Mouse (Mus musculus): ENCODE data around the gene Arsb.
"Not testable (repeated sequence)": the region's sequence is repeated elsewhere in the genome, so short reads cannot be mapped to it uniquely, and the experiment has no call there.

Gene Arsb

DNA sequence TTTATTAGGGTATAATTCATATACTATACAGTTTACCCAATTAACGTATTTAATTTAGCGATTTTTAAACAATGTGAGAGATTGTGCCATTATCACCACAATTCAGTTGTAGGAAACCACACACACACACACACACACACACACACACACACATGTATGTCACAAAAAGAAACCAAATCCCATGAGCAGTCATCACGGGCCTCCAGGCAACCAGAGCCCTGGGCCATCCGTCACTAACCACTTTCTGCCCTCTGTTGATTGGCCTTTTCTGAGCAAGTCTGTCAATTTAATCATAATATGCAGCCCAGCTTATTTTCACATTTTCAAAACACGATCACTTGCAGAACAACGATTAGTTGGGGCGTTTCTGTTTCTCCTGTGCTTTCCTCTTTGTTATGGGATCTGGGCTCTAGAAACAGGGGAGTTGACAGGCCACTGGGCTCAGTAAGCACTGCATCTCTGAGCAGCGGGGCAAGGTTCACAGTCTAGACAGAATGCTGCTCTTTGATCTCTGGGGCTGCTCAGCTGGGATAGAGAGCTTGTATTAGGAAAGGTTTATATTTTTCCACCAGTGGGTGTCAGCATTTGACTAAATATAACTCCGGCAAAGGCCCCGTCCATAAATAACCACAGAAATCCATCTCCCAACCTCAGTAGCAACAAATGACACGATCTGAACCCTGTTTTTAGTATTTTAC is 21.7 kb downstream of the Arsb start:
- DNase-seq = peak; percentile 35 to 38

DNA sequence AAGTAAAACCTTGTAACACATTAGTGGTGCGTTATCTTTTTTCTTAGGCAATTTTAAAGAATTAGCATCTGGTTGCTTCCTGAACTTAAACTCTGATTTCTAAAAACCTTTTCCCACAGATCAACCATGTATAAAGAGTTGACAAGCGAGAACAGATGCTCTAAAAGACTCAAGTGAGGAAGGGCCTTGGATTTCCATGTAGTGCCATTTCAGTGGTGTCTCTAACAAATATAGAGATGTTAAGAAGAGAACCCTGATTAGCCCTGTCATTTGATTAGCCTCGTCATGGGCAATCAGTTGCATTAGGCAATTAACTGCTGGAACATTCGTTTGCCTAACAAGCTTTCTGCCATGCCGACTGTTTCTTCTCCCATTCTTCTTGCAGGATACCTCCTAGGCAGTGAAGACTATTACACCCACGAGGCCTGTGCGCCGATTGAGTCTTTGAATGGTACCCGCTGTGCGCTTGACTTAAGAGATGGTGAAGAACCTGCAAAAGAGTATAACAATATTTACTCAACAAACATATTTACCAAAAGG is 22.3 kb downstream of the Arsb start:
- no peak for DNase-seq

DNA sequence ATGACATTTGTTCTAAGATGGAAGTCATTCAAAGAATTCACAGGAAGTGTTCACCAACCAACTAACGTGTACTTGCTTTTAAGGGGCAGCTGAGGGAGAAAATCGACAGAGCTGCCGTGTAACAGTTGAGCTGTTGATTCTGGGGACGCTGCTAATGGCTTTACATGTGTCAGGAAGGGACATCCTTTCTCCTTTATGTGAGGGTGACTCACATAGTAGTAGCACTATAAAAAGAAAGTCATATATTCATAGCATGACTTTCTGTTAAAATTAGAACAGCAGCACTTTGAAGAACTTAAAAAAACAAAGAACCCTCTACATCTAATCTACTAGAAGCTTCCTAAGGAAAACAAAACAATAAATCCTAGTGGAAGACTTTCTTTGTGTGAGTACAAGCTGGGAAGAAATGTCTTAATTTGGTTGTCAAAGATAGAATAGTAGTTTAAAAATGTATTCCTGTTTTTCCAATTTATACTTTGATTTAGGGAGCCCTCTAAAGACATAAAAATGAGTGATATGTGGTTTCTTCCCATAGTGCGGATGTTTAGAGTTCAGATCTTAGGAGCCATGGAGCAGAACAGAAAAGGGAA is 25.7 kb downstream of the Arsb start:
- DNase-seq = no peak

DNA sequence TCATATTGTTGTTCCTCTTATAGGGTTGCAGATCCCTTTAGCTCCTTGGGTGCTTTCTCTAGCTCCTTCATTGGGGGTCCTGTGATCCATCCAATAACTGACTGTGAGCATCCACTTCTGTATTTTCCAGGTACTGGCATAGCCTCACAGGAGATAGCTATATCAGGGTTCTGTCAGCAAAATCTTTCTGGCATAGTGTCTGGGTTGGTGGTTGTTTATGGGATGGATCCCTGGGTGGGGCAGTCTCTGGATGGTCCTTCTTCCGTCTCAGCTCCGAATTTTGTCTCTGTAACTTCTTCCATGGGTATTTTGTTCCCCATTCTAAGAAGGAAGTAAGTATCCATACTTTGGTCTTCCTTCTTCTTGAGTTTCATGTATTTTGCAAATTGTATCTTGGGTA is 38.9 kb downstream of the Arsb start:
- not testable (repeated sequence) for DNase-seq

DNA sequence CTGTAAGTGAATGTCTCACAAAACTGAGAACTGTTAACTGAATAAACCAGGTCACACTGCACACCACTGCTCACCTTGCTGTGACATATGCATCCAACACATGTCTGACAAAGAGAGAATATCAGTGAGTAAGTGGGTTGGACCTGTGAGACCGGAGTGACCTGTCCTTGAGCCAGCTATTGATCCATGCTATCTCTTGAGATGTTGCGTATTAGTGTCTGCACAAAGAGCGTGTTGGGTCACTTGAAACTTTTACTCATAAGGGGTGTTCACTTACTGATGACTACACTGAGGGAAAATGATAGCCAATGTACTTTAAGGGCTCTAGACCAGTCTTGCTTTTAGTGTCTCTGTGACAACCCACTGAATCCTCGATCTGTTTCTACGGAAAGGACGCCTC is 42.7 kb downstream of the Arsb start:
- no peak for DNase-seq

DNA sequence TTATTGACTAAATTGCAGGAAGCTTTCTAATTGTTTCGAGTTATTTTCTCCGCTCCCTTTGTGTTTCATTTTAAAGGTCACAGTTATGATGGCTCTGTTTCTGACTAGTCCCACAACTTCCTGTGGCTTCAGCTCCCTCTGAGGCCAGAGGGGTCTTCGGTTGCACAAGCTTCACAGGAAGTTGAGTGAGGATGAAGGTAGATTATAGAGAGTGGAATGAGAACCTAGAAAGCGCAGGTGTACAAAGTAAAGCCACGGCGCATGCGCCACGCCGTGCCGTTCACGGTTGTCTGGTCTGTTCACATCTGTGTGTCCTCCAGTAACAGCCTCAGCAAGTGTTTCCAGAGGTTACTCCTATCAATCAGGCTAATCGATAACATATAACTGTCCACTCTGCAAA is 43.2 kb downstream of the Arsb start:
- no peak for DNase-seq

DNA sequence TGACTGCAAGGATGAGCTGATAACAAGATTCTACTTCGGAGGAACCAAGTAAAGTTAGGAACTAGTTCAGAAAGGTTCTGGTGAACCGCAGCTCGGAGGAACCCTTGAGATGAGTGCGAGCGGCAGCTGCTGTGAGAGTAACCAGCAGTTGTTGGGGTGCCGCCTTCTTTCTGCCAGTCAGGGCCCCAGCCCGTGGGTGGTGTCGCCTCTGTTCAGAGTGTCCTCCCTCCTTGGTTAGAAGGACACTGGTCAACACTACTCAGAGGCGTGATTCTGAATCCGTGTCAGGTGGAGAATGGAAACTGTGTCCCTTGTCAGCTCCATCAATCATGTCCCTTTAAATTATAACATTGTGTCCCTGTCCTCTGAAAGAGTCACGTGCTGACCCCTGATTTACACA is 43.7 kb downstream of the Arsb start:
- no peak for DNase-seq

DNA sequence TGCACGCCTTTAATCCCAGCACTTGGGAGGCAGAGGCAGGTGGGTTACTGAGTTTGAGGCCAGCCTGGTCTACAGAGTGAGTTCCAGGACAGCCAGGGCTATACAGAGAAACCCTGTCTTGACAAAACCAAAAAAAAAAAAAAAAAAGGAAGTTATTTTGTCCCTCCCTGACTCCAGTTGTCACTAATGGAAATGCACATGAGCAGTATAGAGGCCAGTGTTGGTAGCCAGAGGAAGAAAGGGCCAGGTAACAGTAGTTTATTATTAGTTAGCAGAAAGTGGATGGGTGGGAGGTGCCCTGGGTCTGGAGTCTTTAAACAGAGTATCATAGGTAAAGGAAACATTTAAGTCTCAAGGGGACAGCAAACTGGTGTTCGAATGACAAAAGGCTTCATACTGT is 44.7 kb downstream of the Arsb start:
- no peak for DNase-seq

DNA sequence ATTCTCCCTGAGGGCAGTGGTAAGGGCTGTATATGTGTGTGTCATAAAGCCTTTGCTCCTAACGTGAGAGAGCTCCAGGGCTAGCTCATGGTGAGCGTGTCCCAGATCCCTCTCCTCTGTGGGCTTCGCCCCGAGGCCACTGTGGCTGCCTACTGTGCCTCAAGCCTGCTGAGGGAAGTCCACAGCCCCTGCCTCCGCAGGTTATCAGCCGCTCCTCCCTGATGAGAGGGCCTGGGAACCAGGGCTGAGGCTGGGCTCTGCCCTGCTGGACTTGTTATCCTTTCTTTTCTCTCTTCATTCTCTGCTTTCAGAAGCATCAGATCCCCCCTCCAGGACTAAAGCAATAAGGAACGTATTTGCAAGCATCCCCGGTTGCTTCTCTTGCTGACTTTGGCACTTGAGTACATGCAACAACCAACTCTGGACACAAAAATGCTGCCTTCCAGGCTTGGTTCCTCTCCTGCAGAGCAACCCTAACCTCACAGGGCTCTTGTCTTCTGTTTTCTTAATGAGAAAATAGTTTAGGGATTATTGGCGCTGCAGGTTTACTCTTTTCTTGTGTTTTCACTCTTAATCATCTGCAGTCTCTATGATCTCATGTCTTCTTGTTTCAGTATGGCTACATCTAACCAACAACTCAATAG is 45.4 kb downstream of the Arsb start:
- no peak for DNase-seq

DNA sequence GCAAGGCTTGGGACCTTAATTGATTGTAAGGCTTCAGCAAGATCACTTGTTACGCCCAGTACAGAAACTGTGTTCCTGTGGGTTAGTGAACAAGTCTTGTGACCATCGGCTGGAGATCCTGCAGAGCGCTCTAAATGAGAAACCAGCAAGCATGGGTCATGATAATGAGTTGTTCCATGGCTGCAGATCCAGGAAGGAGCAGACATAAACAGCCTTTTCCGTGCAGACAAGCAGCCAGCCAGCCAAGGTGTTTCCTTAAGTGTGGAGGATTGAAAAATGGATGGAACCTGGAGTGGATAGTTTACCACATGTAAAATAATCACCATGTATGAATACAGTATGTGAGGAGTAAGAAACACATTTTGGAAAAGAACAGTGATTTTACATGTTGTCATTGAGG is 48.7 kb downstream of the Arsb start:
- no peak for DNase-seq

DNA sequence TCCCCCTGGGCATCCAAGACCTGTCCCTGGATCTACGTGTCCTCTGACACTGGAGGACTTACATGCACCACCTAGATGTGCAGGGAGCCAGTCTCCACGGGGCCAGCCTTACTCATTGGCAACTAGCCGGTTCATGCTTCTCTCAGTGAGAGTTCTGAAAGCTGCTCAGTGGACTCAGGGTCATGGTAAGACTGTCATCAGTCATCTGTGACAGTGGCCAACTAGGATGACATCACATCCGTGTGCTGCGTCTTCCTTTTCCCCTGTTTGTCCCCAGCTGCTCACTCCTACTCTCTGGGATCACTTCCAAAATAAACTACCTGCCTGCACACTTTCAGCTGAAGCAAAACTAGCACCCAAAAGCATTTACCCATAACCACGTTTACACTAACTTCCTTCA is 50.6 kb downstream of the Arsb start:
- no peak for DNase-seq

DNA sequence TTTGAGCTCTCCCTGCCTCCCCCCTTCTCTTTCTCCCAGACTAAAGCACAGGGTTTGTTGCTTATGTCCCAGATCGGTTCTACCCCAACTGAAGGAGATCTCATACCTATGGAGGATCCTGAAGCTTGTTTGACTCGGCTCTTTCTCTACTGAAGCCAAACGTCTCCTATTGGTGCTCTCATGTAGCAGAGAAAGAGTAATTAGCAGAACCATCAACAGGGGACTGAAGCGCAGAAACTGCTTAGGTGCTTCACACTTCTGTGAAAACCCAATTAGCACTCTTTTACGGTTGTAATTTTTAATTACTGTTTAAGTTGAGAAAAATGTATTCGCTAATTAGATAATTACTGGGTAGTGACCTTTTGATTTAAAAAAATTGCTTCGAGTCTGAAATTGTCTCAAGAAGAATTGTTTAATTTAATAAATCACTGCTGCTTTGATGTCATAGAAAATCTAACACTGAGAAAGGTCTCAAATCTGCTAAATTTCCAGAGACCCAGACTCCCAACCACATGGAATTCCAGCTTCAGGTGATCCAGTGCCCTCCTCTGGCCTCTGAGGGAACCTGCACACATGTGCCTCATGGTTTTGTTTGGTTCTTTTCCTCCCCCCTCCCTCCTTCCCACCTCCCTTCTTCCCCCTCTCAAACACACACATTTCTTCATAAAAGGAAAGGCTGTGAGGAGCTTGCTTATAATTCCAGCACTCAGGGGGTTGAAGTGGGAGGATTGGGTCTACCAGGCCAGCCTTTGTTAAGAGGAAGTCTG is 54.5 kb downstream of the Arsb start:
- DNase-seq = no peak

DNA sequence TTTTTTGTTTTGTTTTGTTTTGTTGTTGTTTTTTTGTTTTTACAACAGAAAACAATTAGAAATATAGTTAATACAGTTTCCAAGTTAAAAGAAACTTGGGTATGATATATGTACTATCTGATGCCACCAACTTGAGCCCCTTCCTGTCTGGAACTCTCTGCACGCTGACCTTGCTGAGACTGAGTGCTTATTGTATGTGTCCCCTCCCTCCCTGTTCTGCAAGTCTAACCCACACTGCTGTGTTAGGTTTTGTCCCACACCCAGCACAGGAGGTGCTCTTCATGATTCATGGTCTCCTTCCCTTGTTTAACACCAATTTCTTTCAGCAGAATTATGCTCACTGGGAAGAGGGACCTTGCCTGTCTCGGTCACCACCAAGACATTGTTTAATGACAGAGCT is 56.3 kb downstream of the Arsb start:
- no peak for DNase-seq

DNA sequence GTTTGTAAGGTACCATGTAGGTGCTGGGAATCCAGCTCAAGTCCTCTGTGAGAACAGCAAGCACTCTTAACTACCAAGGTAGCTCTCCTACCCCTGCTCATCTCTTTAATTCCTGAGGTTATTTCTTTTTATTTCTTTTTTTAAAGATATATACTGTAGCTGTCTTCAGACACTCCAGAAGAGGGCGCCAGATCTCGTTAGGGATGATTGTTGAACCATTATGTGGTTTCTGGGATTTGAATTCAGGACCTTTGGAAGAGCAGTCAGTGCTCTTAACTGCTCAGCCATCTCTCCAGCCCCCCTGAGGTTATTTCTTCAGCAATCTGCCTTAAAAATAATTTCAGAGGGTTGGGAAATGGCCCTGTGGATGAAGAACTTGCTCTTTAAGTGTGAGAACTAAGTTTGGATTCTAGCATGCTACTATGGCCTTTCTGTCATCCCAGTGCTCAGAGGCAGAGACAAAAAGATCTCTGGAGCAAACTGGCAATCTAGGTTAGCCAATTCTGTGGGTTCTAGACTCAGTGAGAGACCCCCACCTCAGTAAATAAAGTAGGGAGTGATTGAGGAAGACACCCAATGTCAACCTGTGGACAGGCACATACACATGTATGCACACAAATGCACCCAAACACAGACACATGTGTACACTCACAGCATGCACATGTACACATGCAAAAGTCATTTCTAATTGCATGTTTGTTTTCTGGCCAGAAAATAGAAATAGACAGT is 58.3 kb downstream of the Arsb start:
- DNase-seq = no peak

DNA sequence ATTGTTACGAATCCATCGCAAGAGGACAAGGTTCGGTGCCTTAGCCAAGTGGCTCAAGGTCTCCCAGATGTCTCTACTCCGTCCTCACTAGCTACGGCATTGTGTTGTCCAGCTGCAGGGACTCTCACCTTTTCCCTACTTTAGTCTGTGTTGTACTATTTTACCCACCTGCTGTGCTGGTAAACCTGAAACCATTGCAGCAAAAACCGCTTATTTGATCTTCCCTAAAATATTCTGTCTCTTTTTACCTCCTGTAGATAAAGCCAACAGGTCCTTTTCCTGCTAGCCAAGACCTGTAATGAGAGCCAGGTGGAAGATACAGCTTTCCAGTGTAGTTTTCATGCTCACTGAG is 58.8 kb downstream of the Arsb start:
- no peak for DNase-seq

DNA sequence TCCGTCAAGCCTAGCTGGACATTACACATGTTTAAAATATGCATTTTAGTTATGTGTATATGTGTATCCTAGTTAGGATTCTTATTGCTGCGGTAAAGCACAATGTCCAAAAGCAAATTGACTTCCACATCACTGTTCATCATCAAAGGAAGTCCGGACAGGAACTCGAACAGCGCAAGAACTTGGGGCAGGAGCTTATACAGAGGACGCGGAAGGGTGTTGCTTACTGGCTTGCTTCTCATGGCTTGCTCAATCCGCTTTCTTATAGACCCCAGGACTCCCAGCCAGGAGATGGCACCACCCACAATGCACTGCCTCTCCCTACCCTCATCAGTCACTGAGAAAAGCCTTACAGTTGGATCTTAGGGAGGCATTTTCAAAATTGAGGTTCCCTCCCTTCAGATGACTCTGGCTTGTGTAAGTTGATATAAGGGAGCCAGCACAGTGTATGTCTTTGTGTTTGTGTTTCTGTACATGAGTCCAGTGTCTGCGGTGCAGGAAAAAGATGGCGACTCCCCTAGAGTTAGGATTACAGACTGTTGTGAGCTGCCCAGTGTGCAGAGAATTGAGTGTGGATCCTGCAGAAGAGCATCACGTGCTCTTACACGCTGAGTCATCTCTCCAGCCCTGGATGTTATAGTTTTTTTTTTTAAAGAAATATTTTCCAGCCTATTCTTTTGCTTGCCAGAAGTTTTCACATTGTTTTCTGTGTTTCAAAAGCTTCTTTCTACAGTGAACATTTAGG is 66.2 kb downstream of the Arsb start:
- no peak for DNase-seq

DNA sequence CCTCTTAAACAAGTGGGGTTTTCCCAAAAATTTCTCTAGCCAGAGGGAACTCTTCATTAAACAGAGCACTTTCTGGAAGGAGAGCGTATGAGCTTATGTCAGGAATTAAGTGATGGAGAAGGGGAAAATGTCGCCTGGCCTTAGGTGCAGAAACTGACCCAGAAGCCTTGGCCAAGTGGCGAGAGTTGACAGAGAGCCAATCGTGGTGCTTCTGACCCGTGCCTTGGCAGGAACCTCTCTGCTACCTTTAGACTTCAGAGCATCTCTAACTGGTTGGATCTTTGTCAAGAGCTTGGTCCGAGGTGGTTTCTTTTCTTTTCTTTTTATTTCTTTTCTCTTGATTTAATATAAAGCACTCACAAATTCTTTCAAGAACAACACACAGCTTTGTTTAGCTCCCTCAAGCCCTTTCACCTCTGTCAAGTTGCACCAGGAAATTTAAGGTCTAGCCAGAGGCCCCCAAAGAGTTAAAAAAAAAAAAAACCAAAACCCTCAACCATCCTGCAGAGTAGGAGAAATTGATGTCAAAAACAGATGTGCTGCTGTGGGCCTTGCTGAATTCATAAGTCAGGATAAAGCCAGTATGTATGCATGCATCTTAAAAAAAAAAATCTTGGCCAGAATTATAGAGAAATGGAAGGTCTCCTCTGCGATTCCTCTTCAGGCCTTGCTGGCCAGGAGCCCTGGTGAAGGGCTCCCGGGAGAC is 67.2 kb downstream of the Arsb start:
- peak; percentile 55 to 64 for DNase-seq

DNA sequence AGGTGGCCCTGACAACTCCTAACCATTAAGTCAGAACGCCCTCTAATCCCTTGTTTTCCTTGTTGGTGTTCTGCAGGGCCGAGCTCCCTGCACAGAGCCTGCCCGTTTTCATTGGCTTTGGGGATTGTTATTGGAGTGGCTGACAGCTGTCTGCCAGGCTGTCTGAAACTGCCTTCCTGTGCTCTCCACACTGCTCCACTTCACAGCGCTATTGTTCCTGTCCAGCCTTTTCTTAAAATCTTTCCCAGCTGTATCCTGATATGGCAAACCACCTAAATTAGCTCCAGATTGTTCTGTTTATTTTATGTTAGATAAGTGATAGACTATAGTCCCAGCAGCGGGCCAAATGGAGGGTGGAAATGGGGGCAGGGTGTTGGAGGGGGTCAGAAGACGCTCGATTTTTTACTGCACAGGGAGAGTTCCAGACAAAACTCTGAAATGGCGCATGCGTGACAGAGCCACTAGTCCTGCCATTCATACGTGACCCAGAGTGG is 67.8 kb downstream of the Arsb start:
- DNase-seq = peak; percentile 25 to 37

DNA sequence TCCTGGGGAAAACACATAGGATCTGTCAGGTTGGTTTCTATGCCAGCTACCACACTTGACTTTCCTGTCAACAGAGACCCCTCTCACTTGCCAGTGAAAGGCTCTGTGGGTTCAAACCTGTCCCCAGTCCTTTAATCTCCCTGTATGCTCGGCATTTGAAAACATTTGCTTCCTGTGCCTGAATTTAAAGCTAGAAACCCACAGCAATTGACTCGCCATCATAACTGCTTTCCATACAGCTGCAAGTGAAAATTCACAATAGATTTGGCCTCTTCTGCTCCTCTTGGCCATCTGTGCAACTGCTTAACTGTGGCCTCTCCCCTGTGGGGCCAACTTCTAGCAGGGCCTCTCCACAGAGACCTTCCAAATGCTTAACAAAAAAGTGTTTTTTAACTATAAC is 68.3 kb downstream of the Arsb start:
- DNase-seq = no peak

DNA sequence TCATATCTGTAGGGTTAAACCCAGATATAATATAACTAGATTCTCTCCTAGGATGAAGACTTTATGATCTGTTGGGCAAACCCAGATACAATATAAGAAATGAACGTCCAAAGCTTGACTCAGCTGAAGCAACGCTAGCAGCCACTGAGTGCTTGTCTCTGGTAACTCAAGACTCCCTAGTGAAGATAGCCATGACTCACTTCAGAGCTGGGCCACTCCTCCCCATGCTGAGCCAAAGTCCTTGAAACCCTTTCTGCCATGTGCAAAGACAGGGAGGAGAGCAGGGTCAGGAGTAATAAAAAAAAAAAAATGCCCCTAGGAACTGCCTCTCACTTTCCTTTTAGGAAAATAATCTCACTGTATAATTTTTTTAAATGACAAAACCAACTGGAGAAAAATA is 68.7 kb downstream of the Arsb start:
- no peak for DNase-seq

DNA sequence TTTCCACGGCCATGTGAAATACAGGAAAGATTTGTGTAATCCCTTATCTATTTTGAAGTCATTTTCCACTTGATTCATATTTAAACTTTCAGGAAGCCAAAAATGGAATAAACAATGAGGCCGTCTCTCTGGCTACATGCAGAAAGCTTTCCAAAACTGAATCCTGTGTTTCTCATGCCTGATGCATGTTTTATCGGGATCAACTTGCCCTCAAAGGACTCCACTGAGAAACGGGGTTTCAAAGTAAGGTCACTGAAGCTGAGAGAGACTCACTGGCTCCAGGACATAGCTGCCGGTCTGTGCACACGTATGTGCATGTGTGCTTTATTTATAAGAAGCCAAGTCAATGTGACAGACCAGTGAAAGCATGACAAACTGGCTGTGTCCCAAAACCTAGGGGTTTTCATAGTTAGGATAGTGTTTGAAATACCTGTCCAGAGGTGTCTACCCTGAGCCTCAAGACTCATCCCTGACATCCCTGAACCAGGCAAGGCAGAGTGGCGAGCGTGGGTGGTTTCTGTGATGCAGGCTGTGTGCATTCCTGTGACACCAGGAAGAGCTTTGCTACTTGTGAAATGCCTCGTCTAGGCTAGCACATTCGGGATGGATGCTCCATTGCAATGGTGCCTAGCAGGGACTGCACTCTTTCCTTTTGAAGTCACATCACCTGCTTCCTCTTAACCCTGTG is 75.5 kb downstream of the Arsb start:
- DNase-seq = no peak
